Mouse (Mus musculus): ENCODE measurements around the gene Eif4a3. TPM values are rescaled to one million over a fixed set of nuclear protein-coding genes. Genes with fewer than 3 reads are reported as not detected.

Gene Eif4a3
- 92.2 TPM for polyA plus RNA-seq (2014; fragmentation: Illumina TruSeq; extraction: RNeasy Lipid Tissue Mini Kit (QIAGEN cat#74804); ENCODE audit: insufficient read depth, low read depth, low replicate concordance)

GRCm38 (mm10) chr11:119299391-119300245, at the start of gene Eif4a3:
Gene Eif4a3 (minus strand): TSS chr11:119300089.

GRCm38 (mm10) chr11:119307658-119307867, 7.7 kb upstream of the Eif4a3 start, which contains the start of gene Card14:
Gene Card14 (plus strand): TSS chr11:119307768.

GRCm38 (mm10) chr11:119267768-119268556, 31.9 kb downstream of the Eif4a3 start, which contains the start of gene Gaa:
Gene Gaa (plus strand): TSS chr11:119267887.

Other genes with a start within 250 kb of the Eif4a3 start
- gene Cbx4, start 213.9 kb downstream of the Eif4a3 start, polyA plus RNA-seq (2014; fragmentation: Illumina TruSeq; extraction: RNeasy Lipid Tissue Mini Kit (QIAGEN cat#74804); ENCODE audit: insufficient read depth, low read depth, low replicate concordance): 6.2 TPM
- gene Tbc1d16, start 71.6 kb downstream of the Eif4a3 start, polyA plus RNA-seq (2014; fragmentation: Illumina TruSeq; extraction: RNeasy Lipid Tissue Mini Kit (QIAGEN cat#74804); ENCODE audit: insufficient read depth, low read depth, low replicate concordance): 6.4 TPM
- gene Ccdc40, start 71.5 kb downstream of the Eif4a3 start, polyA plus RNA-seq (2014; fragmentation: Illumina TruSeq; extraction: RNeasy Lipid Tissue Mini Kit (QIAGEN cat#74804); ENCODE audit: insufficient read depth, low read depth, low replicate concordance): 8.7 TPM
- gene Gaa, start 32.2 kb downstream of the Eif4a3 start, polyA plus RNA-seq (2014; fragmentation: Illumina TruSeq; extraction: RNeasy Lipid Tissue Mini Kit (QIAGEN cat#74804); ENCODE audit: insufficient read depth, low read depth, low replicate concordance): 39.3 TPM
- gene Card14, start 7.7 kb upstream of the Eif4a3 start, polyA plus RNA-seq (2014; fragmentation: Illumina TruSeq; extraction: RNeasy Lipid Tissue Mini Kit (QIAGEN cat#74804); ENCODE audit: insufficient read depth, low read depth, low replicate concordance): not detected
- gene Sgsh, start 55.4 kb upstream of the Eif4a3 start, polyA plus RNA-seq (2014; fragmentation: Illumina TruSeq; extraction: RNeasy Lipid Tissue Mini Kit (QIAGEN cat#74804); ENCODE audit: insufficient read depth, low read depth, low replicate concordance): 7.4 TPM
- gene Slc26a11, start 55.5 kb upstream of the Eif4a3 start, polyA plus RNA-seq (2014; fragmentation: Illumina TruSeq; extraction: RNeasy Lipid Tissue Mini Kit (QIAGEN cat#74804); ENCODE audit: insufficient read depth, low read depth, low replicate concordance): 3.5 TPM
- gene Rnf213, start 93.0 kb upstream of the Eif4a3 start, polyA plus RNA-seq (2014; fragmentation: Illumina TruSeq; extraction: RNeasy Lipid Tissue Mini Kit (QIAGEN cat#74804); ENCODE audit: insufficient read depth, low read depth, low replicate concordance): 24.6 TPM
- 6.7 TPM for gene Endov, start 191.3 kb upstream of the Eif4a3 start, polyA plus RNA-seq (2014; fragmentation: Illumina TruSeq; extraction: RNeasy Lipid Tissue Mini Kit (QIAGEN cat#74804); ENCODE audit: insufficient read depth, low read depth, low replicate concordance)
- gene Nptx1, start 247.7 kb upstream of the Eif4a3 start, polyA plus RNA-seq (2014; fragmentation: Illumina TruSeq; extraction: RNeasy Lipid Tissue Mini Kit (QIAGEN cat#74804); ENCODE audit: insufficient read depth, low read depth, low replicate concordance): 3.2 TPM